Mouse (Mus musculus) cortical plate, adult 2 months (tissue): Measurements from ENCODE around the gene H2-Aa.

Experiments
- CTCF ChIP-seq: fragments of 200-500 bp; IDR thresholded peaks from 2 replicates; pipeline ENCODE4 v1.5.1; 2011; ENCODE audit warnings: mild to moderate bottlenecking, control low read depth, low read length; ENCODE audit not compliant: insufficient read depth; ENCODE audit errors: extremely low read depth
- POLR2A ChIP-seq: fragments of 200-500 bp; IDR thresholded peaks from 2 replicates; pipeline ENCODE4 v1.6.1; 2011; ENCODE audit warnings: mild to moderate bottlenecking, low read length, control low read depth; ENCODE audit not compliant: insufficient read depth; ENCODE audit errors: extremely low read depth

DNA sequence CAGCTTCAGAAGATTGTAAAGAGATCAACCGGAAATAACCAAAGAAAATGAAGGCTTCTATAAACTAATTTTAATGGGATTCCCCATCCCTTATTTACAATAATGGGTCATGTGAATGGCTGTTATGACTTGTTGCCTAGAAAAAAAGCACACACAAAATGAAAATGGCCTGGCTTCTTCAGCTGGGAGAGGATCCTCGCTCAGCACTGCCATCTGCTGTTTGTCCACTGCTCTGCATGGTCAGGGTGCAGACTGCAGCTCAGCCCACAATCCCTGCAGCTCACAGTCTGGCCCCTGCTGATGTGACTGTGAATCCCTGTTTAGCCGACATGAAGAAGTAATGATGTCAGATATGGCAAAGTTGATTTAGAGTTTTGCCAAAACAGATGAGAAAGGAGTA is 25.8 kb upstream of the H2-Aa start:
- TF ChIP-seq CTCF, result peak; percentile 91
- TF ChIP-seq POLR2A, result no peak
